Mouse (Mus musculus): ENCODE data around the gene Skil.

The Skil gene

GRCm38 (mm10) chr3:31126848-31127247, 32.0 kb downstream of the Skil start:
- in situ Hi-C loops (cut with MboI), result loop anchor here (25.0 kb wide), 1 partner anchor 515 kb away; the partner anchor contains the start of gene Mynn

GRCm38 (mm10) chr3:31129766-31130165, 34.9 kb downstream of the Skil start:
- in situ Hi-C loops (cut with MboI), result loop anchor here (25.0 kb wide), 1 partner anchor 517 kb away; the partner anchor contains the start of gene Mynn

- in situ Hi-C loops (cut with MboI), result loop anchor here (25.0 kb wide), 1 partner anchor 521 kb away; the partner anchor contains the start of gene Mynn
Measured at GRCm38 (mm10) chr3:31133664-31134063, 38.8 kb downstream of the Skil start.

GRCm38 (mm10) chr3:31134246-31134645, 39.4 kb downstream of the Skil start:
- in situ Hi-C loops (cut with MboI), result loop anchor here (25.0 kb wide), 1 partner anchor 522 kb away; the partner anchor contains the start of gene Mynn

- in situ Hi-C loops (cut with MboI), result loop anchor here (5.0 to 25.0 kb wide), 2 partner anchors 77 to 522 kb away; partner anchors contain the start of gene Mynn
Measured at GRCm38 (mm10) chr3:31134696-31135095, 39.8 kb downstream of the Skil start.

- in situ Hi-C loops (cut with MboI), result loop anchor here (5.0 to 25.0 kb wide), 2 partner anchors 79 to 524 kb away; partner anchors contain the start of gene Mynn
Measured at GRCm38 (mm10) chr3:31136591-31136990, 41.7 kb downstream of the Skil start.

GRCm38 (mm10) chr3:31138454-31139424, 43.9 kb downstream of the Skil start:
- in situ Hi-C loops (cut with MboI), result loop anchor here (5.0 to 25.0 kb wide), 2 partner anchors 81 to 526 kb away; partner anchors contain the start of gene Mynn

- in situ Hi-C loops (cut with MboI), result loop anchor here (25.0 kb wide), 1 partner anchor 529 kb away; the partner anchor contains the start of gene Mynn
Measured at GRCm38 (mm10) chr3:31141621-31142020, 46.8 kb downstream of the Skil start.

GRCm38 (mm10) chr3:31145222-31145621, 50.4 kb downstream of the Skil start:
- in situ Hi-C loops (cut with MboI), result loop anchor here (25.0 kb wide), 1 partner anchor 533 kb away; the partner anchor contains the start of gene Mynn

- in situ Hi-C loops (cut with MboI), result loop anchor here (25.0 kb wide), 1 partner anchor 533 kb away; the partner anchor contains the start of gene Mynn
Measured at GRCm38 (mm10) chr3:31145641-31146290, 50.9 kb downstream of the Skil start.

GRCm38 (mm10) chr3:31148595-31148994, 53.7 kb downstream of the Skil start:
- in situ Hi-C loops (cut with MboI), result loop anchor here (25.0 kb wide), 1 partner anchor 536 kb away; the partner anchor contains the start of gene Mynn

GRCm38 (mm10) chr3:31149706-31150105, 54.8 kb downstream of the Skil start, which contains the start of gene Cldn11:
Cldn11 (plus strand) TSS chr3:31149920.
- in situ Hi-C loops (cut with MboI), result loop anchor here (25.0 kb wide), 1 partner anchor 537 kb away; the partner anchor contains the start of gene Mynn

- in situ Hi-C loops (cut with MboI), result no loop called here
Measured at GRCm38 (mm10) chr3:31152108-31152507, 57.2 kb downstream of the Skil start.

- in situ Hi-C loops (cut with MboI), result no loop called here
Measured at GRCm38 (mm10) chr3:31156126-31156525, 61.3 kb downstream of the Skil start.

- in situ Hi-C loops (cut with MboI), result no loop called here
Measured at GRCm38 (mm10) chr3:31157776-31158175, 62.9 kb downstream of the Skil start.

GRCm38 (mm10) chr3:31160046-31160445, 65.2 kb downstream of the Skil start:
- in situ Hi-C loops (cut with MboI), result loop anchor here (10.0 kb wide), 1 partner anchor 435 kb away; no protein-coding TSS in a partner anchor

- in situ Hi-C loops (cut with MboI), result loop anchor here (10.0 kb wide), 1 partner anchor 433 kb away; no protein-coding TSS in a partner anchor
Measured at GRCm38 (mm10) chr3:31161336-31161735, 66.5 kb downstream of the Skil start.

- in situ Hi-C loops (cut with MboI), result loop anchor here (10.0 kb wide), 1 partner anchor 432 kb away; no protein-coding TSS in a partner anchor
Measured at GRCm38 (mm10) chr3:31162860-31163259, 68.0 kb downstream of the Skil start.

- in situ Hi-C loops (cut with MboI), result loop anchor here (10.0 kb wide), 1 partner anchor 429 kb away; no protein-coding TSS in a partner anchor
Measured at GRCm38 (mm10) chr3:31165803-31166202, 70.9 kb downstream of the Skil start.

- in situ Hi-C loops (cut with MboI), result loop anchor here (10.0 kb wide), 1 partner anchor 428 kb away; no protein-coding TSS in a partner anchor
Measured at GRCm38 (mm10) chr3:31166365-31166871, 71.6 kb downstream of the Skil start.
